Mouse (Mus musculus): Measurements from ENCODE around the gene 2810006K23Rik.
A peak's percentile ranks its signal among the peaks of the same experiment; 100 is the strongest.
"Not testable (repeated sequence)": the region's sequence is repeated elsewhere in the genome, so short reads cannot be mapped to it uniquely, and the experiment has no call there.

The 2810006K23Rik gene

GRCm38 (mm10) chr5:124350350-124350749 lies 22.5 kb downstream of the 2810006K23Rik start:
- no peak for DNase-seq

GRCm38 (mm10) chr5:124351111-124351560 lies 23.2 kb downstream of the 2810006K23Rik start:
- peak; percentile 39 for DNase-seq

- DNase-seq, result no peak
Observed at GRCm38 (mm10) chr5:124351604-124352003, 23.7 kb downstream of the 2810006K23Rik start.

- peak; percentile 55 for DNase-seq
Observed at GRCm38 (mm10) chr5:124352141-124352920, 24.4 kb downstream of the 2810006K23Rik start.

- DNase-seq, result no peak
Observed at GRCm38 (mm10) chr5:124353011-124353725, 25.3 kb downstream of the 2810006K23Rik start.

- DNase-seq, result peak; percentile 68
Observed at GRCm38 (mm10) chr5:124353726-124354547, 26.0 kb downstream of the 2810006K23Rik start.

GRCm38 (mm10) chr5:124354574-124355424 lies 26.9 kb downstream of the 2810006K23Rik start:
- peak; percentile 52 for DNase-seq

- no peak for DNase-seq
Observed at GRCm38 (mm10) chr5:124355425-124355959, 27.6 kb downstream of the 2810006K23Rik start.

- no peak for DNase-seq
Observed at GRCm38 (mm10) chr5:124356695-124357094, 28.8 kb downstream of the 2810006K23Rik start.

- no peak for DNase-seq
Observed at GRCm38 (mm10) chr5:124359641-124360040, 31.8 kb downstream of the 2810006K23Rik start.

GRCm38 (mm10) chr5:124362982-124363381 lies 35.1 kb downstream of the 2810006K23Rik start, which contains the start of gene Cdk2ap1:
Cdk2ap1 (minus strand) TSS chr5:124363082.
- DNase-seq, result not testable (repeated sequence)

- DNase-seq, result no peak
Observed at GRCm38 (mm10) chr5:124364173-124364918, 36.5 kb downstream of the 2810006K23Rik start.

- no peak for DNase-seq
Observed at GRCm38 (mm10) chr5:124365754-124366153, 37.9 kb downstream of the 2810006K23Rik start.

- DNase-seq, result peak; percentile 55
Observed at GRCm38 (mm10) chr5:124366721-124367120, 38.8 kb downstream of the 2810006K23Rik start.

GRCm38 (mm10) chr5:124374298-124374697 lies 46.4 kb downstream of the 2810006K23Rik start:
- DNase-seq, result no peak

GRCm38 (mm10) chr5:124376401-124376800 lies 48.5 kb downstream of the 2810006K23Rik start:
- no peak for DNase-seq

GRCm38 (mm10) chr5:124377149-124377548 lies 49.3 kb downstream of the 2810006K23Rik start:
- DNase-seq, result no peak

GRCm38 (mm10) chr5:124380121-124380520 lies 52.2 kb downstream of the 2810006K23Rik start:
- no peak for DNase-seq

GRCm38 (mm10) chr5:124387932-124388331 lies 60.0 kb downstream of the 2810006K23Rik start:
- DNase-seq, result no peak
